Mouse (Mus musculus): ENCODE results near the gene Fbll1. TPM values are rescaled to one million over a fixed set of nuclear protein-coding genes. Genes with fewer than 3 reads are reported as not detected.

The Fbll1 gene
- total and polyA plus RNA-seq, 2 experiments = not detected

DNA sequence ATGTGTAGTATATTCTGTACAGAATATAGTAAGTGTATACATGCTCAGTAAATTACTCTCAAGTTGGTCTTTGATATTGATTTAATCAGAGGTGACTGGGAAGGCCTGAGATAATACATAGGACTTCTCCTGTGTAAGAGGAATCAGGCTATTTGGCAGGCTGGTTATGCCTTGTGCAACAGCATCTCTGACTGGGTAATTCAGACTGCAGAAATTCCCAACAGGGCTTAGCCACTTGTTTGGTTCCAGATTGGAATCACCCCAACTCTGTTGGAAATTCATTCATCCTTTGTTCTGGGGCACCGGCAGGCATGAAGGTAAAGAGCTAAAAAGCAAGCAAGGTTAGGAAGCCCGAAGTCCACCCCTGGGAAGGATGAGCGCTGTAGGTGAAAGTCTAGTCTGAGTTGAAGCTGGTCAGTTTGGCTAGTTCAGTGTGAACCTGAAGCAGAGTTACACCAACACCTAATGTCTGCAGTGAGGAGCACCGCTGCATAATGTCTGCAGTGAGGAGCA lies 43.7 kb downstream of the Fbll1 start:
- 65% methylated on average over 4 of the region's 4 CpGs for WGBS
- Histone ChIP-seq H3K27ac (replicated peaks; ENCODE audit: insufficient read depth, low read depth, low read length) (no peak overlapping the region), H3K79me2 (ENCODE audit: control insufficient read depth, insufficient read depth, low read length) (no peaks in the 10 kb centered on the region), H3K4me3 (ENCODE audit: insufficient read depth, low read depth, low read length) (no peak overlapping the region), H3K4me1 (ENCODE audit: control insufficient read depth, insufficient read depth, low read length) (peaks cover 6% of the 10 kb centered on the region; the same call in 1 of the 2 replicates), H3K27me3 (ENCODE audit: control insufficient read depth, insufficient read depth, low read length) (no peaks in the 10 kb centered on the region), H3K9ac (ENCODE audit: low read depth, low read length) (no peak overlapping the region), H3K36me3 (ENCODE audit: control insufficient read depth, insufficient read depth, low read length) (no peaks in the 10 kb centered on the region)
- no peak for TF ChIP-seq CTCF (IDR thresholded peaks at IDR 0.05; ENCODE audit: low read depth, low read length)
- no peak for TF ChIP-seq POLR2A (IDR thresholded peaks at IDR 0.05; ENCODE audit: extremely low read depth, insufficient read depth, low read length)
- peak; percentile 65 for DNase-seq (ENCODE audit: extremely low read depth, low read depth, low spot score)

DNA sequence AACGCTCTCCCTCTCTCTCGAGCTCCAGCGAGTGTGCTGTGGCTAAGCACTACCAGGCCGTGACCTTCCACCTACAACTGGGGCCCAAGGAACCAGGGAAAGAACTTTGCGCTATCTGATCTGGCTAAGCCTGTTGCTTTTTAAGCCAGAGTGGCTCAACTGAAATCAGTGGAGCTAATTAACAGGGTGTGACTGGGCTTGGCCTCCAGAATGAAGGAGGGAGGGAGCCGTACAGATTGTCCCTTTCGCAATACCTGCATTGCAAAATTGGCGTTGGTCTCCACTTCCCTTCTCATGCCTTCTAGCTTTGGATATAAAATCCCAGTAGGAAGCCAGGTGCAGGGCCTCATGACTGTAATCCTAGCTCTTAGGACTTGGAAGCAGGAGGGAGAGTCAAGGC lies 48.1 kb downstream of the Fbll1 start:
- 28% methylated on average over 8 of the region's 8 CpGs for WGBS
- DNase-seq (ENCODE audit: extremely low read depth, low read depth, low spot score) = peak; percentile 96

More for the DNA sequence above, 48.1 kb downstream of the Fbll1 start:
- no peaks in the 10 kb centered on the region for H3K27me3 ChIP-seq (ENCODE audit: control insufficient read depth, insufficient read depth, low read length)
- H3K9ac ChIP-seq (ENCODE audit: low read depth, low read length) = no peak overlapping the region
- H3K4me1 ChIP-seq (ENCODE audit: control insufficient read depth, insufficient read depth, low read length) = peaks cover 8% of the 10 kb centered on the region; the same call in 1 of the 2 replicates
- H3K4me3 ChIP-seq (ENCODE audit: insufficient read depth, low read depth, low read length) = no peak overlapping the region
- H3K36me3 ChIP-seq (ENCODE audit: control insufficient read depth, insufficient read depth, low read length) = no peaks in the 10 kb centered on the region
- no peak for TF ChIP-seq POLR2A (IDR thresholded peaks at IDR 0.05; ENCODE audit: extremely low read depth, insufficient read depth, low read length)
- no peak for TF ChIP-seq CTCF (IDR thresholded peaks at IDR 0.05; ENCODE audit: low read depth, low read length)
- no peak overlapping the region for H3K27ac ChIP-seq (replicated peaks; ENCODE audit: insufficient read depth, low read depth, low read length)
- no peaks in the 10 kb centered on the region for H3K79me2 ChIP-seq (ENCODE audit: control insufficient read depth, insufficient read depth, low read length)

Other genes with a start within 250 kb of the Fbll1 start
- gene Pank3, start 29.4 kb downstream of the Fbll1 start, total RNA-seq (2014; rRNA removed) = 46.2 and 58.1 TPM in 2 replicates
- 5.7 and 6.1 TPM in 2 replicates for gene Pank3, start 29.4 kb downstream of the Fbll1 start, polyA plus RNA-seq (2012; rRNA removed)
- gene Rars, start 35.6 kb upstream of the Fbll1 start, total RNA-seq (2014; rRNA removed) = 27.9 and 29.4 TPM in 2 replicates
- gene Rars, start 35.6 kb upstream of the Fbll1 start, polyA plus RNA-seq (2012; rRNA removed) = 9.7 and 10.2 TPM in 2 replicates
- gene Wwc1, start 181.6 kb upstream of the Fbll1 start, total RNA-seq (2014; rRNA removed) = 11.3 and 15.7 TPM in 2 replicates
- gene Wwc1, start 181.6 kb upstream of the Fbll1 start, polyA plus RNA-seq (2012; rRNA removed) = 25.0 and 32.7 TPM in 2 replicates

All from liver, adult 2 months (tissue).